Mouse (Mus musculus) testis, adult 2 months (tissue): Measurements from ENCODE around the gene Fam83c.

Source experiments
- CTCF ChIP-seq: fragments of 200-500 bp; IDR thresholded peaks from 2 replicates; pipeline ENCODE4 v1.5.1; 2012; ENCODE audit warnings: low read depth, mild to moderate bottlenecking, inconsistent platforms, low read length, moderate library complexity; ENCODE audit not compliant: control insufficient read depth, insufficient read depth, insufficient replicate concordance
- POLR2A ChIP-seq: fragments of 200-500 bp; IDR thresholded peaks from 2 replicates; pipeline ENCODE4 v1.6.1; 2012; ENCODE audit warnings: low read depth, mild to moderate bottlenecking, inconsistent platforms, low read length, moderate library complexity; ENCODE audit not compliant: control insufficient read depth

GRCm38 (mm10) chr2:155792899-155793298 lies 41.8 kb downstream of the Fam83c start:
- TF ChIP-seq CTCF (no peak), POLR2A (no peak)
